ENCODE assay signal across 8 mouse cellular contexts in the genomic region with DNA sequence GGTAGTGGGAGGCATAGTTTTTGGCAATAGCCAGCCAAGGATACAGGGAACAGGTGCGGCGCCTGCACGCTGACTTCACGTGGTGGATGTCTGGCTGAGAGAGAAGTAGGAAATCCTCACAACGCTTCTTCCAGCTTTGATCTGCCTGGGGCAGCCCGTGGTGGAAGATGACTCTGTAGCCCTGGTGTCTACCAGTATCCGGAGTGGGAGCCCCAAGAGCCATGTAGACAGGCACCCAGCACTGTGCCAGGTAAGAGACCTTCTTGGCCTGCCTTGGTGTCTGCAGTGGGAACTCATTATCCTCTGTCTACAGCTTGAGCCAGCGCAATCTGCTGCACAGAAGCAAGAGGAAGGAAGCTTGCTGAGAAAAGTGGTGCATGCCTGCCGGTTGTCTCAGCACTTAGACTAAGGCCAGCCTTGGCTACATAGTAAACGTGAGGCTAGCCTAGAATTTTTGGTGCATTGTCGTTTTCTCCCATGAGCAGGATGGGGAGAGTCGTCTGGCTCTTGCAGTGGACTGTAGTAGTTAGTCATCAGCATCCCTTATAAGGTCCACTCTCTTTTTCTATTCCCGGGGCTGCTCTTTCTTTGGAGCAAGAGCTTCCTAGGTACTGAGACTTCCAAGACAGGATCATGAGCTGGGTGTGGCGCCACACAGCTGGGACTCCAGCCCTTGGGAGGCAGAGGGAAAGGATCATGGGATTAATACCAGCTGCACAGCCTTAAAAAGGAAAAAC. TPM values are rescaled to one million over a fixed set of nuclear protein-coding genes. Genes with fewer than 3 reads are reported as not detected.
A peak's percentile ranks its signal among the peaks of the same experiment; 100 is the strongest.
DNase-seq lines count a peak whose midpoint lies in the region; ATAC-seq lines count a peak whose summit lies in the region.

No protein-coding gene starts in this region.

- 81% methylated on average over 14 of the region's 14 CpGs for WGBS in kidney, embryonic 14.5 days
- WGBS in midbrain, embryonic 16.5 days: 86% methylated on average over 14 of the region's 14 CpGs

- no peak overlapping the region for H3K27ac ChIP-seq in kidney, embryonic 14.5 days (ENCODE audit: low read depth, low read length)
- H3K27ac ChIP-seq in midbrain, embryonic 16.5 days (ENCODE audit: low read length): no peak overlapping the region

- ATAC-seq in kidney, embryonic 14.5 days (ENCODE audit: low FRiP score, low TSS enrichment): no peak
- no peak for ATAC-seq in midbrain, embryonic 16.5 days

- H3K36me3 ChIP-seq in kidney, embryonic 14.5 days (ENCODE audit: control insufficient read depth, insufficient read depth, low read length): no peaks in the 10 kb centered on the region; the same call in 1 of the 2 replicates
- no peaks in the 10 kb centered on the region; the same call in 1 of the 2 replicates for H3K36me3 ChIP-seq in midbrain, embryonic 16.5 days (ENCODE audit: control insufficient read depth, insufficient read depth, low read length)

- H3K9ac ChIP-seq in kidney, embryonic 14.5 days (ENCODE audit: low read depth, low read length): peak overlapping the region; percentile 5; the same call in 1 of the 2 replicates
- H3K9ac ChIP-seq in midbrain, embryonic 16.5 days (ENCODE audit: low read depth, low read length): peak overlapping the region; percentile 73; the same call in 1 of the 2 replicates

- peak overlapping the region; percentile 86 for H3K4me2 ChIP-seq in kidney, embryonic 14.5 days (replicated peaks; ENCODE audit: low read depth, low read length)
- H3K4me2 ChIP-seq in midbrain, embryonic 16.5 days (ENCODE audit: low read length): peak overlapping the region; percentile 91

- peaks cover 10% of the 10 kb centered on the region for H3K4me1 ChIP-seq in kidney, embryonic 14.5 days (ENCODE audit: control insufficient read depth, insufficient read depth, low read length)
- peaks cover 16% of the 10 kb centered on the region for H3K4me1 ChIP-seq in midbrain, embryonic 16.5 days (ENCODE audit: control insufficient read depth, insufficient read depth, low read length)

- no peak for DNase-seq in kidney, postnatal 25 days
- peak; percentile 35 for DNase-seq in T-cell, adult 2 months (ENCODE audit: low spot score)
- peak; percentile 63 for DNase-seq in induced T-regulatory cell, adult 2 months (ENCODE audit: low read depth)
- DNase-seq in embryo, embryonic 10 days (ENCODE audit: low spot score): no peak
- no peak for DNase-seq in lung, postnatal 36 days
- no peak for DNase-seq in cerebellum, adult 9-11 months

- H3K27me3 ChIP-seq in kidney, embryonic 14.5 days (ENCODE audit: control insufficient read depth, insufficient read depth, low read length): no peaks in the 10 kb centered on the region
- H3K27me3 ChIP-seq in midbrain, embryonic 16.5 days (ENCODE audit: control insufficient read depth, insufficient read depth, low read depth, low read length): no peaks in the 10 kb centered on the region; the same call in 1 of the 2 replicates

- H3K4me3 ChIP-seq in kidney, embryonic 14.5 days (ENCODE audit: low read length): peak overlapping the region; percentile 59; the same call in 1 of the 2 replicates
- peak overlapping the region; percentile 61; the same call in 1 of the 2 replicates for H3K4me3 ChIP-seq in midbrain, embryonic 16.5 days (ENCODE audit: low read depth, low read length)

- no peaks in the 10 kb centered on the region for H3K9me3 ChIP-seq in kidney, embryonic 14.5 days (ENCODE audit: control insufficient read depth, low read length)
- H3K9me3 ChIP-seq in midbrain, embryonic 16.5 days (replicated peaks; ENCODE audit: control insufficient read depth, low read length, poor library complexity, severe bottlenecking): no peaks in the 10 kb centered on the region

RNA-seq across cellular contexts. Expression of gene Pnpo, which starts 1.2 kb away (rescaled TPM):
- polyA plus RNA-seq in kidney, embryonic 14.5 days (2014; fragmentation: Nextera tagmentation; extraction: Ambion mirVana): 17.3 and 28.0 TPM in 2 replicates
- 32.2 and 32.5 TPM in 2 replicates for polyA plus RNA-seq in midbrain, embryonic 16.5 days (2015; fragmentation: Nextera tagmentation; extraction: Ambion mirVana)

RNA-seq across cellular contexts. Expression of gene Prr15l, which starts 17.1 kb away (rescaled TPM):
- polyA plus RNA-seq in kidney, embryonic 14.5 days (2014; fragmentation: Nextera tagmentation; extraction: Ambion mirVana): 33.7 and 36.3 TPM in 2 replicates
- polyA plus RNA-seq in midbrain, embryonic 16.5 days (2015; fragmentation: Nextera tagmentation; extraction: Ambion mirVana): 0.24 and 0.51 TPM in 2 replicates

RNA-seq across cellular contexts. Expression of gene Cdk5rap3, which starts 28.7 kb away (rescaled TPM):
- polyA plus RNA-seq in kidney, embryonic 14.5 days (2014; fragmentation: Nextera tagmentation; extraction: Ambion mirVana): 66.9 and 69.1 TPM in 2 replicates
- polyA plus RNA-seq in midbrain, embryonic 16.5 days (2015; fragmentation: Nextera tagmentation; extraction: Ambion mirVana): 80.6 and 85.7 TPM in 2 replicates

RNA-seq across cellular contexts. Expression of gene Sp2, which starts 37.7 kb away (rescaled TPM):
- 13.3 and 23.9 TPM in 2 replicates for polyA plus RNA-seq in kidney, embryonic 14.5 days (2014; fragmentation: Nextera tagmentation; extraction: Ambion mirVana)
- polyA plus RNA-seq in midbrain, embryonic 16.5 days (2015; fragmentation: Nextera tagmentation; extraction: Ambion mirVana): 15.4 and 16.8 TPM in 2 replicates

Comparison
In these comparisons a context has a peak if more than half of its experiments do, and no peak if none do; other contexts are left out.
1. DNase-seq: peak in T-cell, adult 2 months (single experiment) and induced T-regulatory cell, adult 2 months (single experiment); none in kidney, postnatal 25 days (0 of 2), embryo, embryonic 10 days (single experiment), lung, postnatal 36 days (single experiment) and cerebellum, adult 9-11 months (single experiment).
2. RNA of gene Prr15l, which starts 17.1 kb away (polyA plus RNA-seq): 33.7 to 36.3 TPM in kidney, embryonic 14.5 days; 0.24 to 0.51 TPM in midbrain, embryonic 16.5 days; every median in the first group is over 10 times any median in the second.